Mouse (Mus musculus): Measurements from ENCODE around the gene Upk1b. TPM values are rescaled to one million over a fixed set of nuclear protein-coding genes. Genes with fewer than 3 reads are reported as not detected.

Gene Upk1b
- polyA plus RNA-seq, 1 experiment from 2014 or later: 41.5 TPM

- no peak for ATAC-seq (ENCODE audit: insufficient read depth, low FRiP score, low read depth)
- Histone ChIP-seq H3K9ac (no peak overlapping the region), H3K4me2 (no peak overlapping the region), H3K4me1 (no peaks in the 10 kb centered on the region), H3K4me3 (replicated peaks) (no peak overlapping the region), H3K27me3 (replicated peaks) (no peaks in the 10 kb centered on the region), H3K36me3 (no peaks in the 10 kb centered on the region), H3K27ac (no peak overlapping the region), H3K9me3 (no peaks in the 10 kb centered on the region)
- WGBS: 86% methylated on average over 6 of the region's 6 CpGs
Measured at GRCm38 (mm10) chr16:38760834-38761375, 39.2 kb downstream of the Upk1b start.

DNA sequence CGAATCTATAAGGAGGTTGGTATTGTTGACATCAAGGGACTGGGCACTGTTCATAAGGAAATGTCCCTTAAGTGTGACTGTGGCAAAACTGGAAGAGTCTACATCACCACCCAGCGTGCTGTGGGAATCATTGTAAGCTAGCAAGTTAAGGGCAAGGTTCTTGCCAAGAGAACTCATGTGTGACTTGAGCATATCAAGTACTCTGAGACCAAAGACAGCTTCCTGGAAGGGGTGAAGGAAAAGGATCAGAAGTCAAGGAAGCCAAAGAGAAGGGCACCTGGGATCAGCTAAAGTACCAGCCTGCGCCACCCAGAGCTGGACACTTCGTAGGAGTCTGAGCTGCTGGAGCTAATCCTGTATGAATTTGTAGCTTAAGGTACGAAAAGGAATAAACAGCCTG, 39.9 kb downstream of the Upk1b start:
- Histone ChIP-seq H3K4me2 (no peak overlapping the region), H3K27me3 (replicated peaks) (no peaks in the 10 kb centered on the region), H3K27ac (no peak overlapping the region), H3K9ac (no peak overlapping the region), H3K4me3 (replicated peaks) (no peak overlapping the region), H3K4me1 (0 out of 2 replicates have a peak, but pooled peaks cover 2% of the 10 kb centered on the region), H3K36me3 (no peaks in the 10 kb centered on the region), H3K9me3 (no peaks in the 10 kb centered on the region)
- no peak for ATAC-seq (ENCODE audit: insufficient read depth, low FRiP score, low read depth)
- 93% methylated on average over 5 of the region's 5 CpGs for WGBS

DNA sequence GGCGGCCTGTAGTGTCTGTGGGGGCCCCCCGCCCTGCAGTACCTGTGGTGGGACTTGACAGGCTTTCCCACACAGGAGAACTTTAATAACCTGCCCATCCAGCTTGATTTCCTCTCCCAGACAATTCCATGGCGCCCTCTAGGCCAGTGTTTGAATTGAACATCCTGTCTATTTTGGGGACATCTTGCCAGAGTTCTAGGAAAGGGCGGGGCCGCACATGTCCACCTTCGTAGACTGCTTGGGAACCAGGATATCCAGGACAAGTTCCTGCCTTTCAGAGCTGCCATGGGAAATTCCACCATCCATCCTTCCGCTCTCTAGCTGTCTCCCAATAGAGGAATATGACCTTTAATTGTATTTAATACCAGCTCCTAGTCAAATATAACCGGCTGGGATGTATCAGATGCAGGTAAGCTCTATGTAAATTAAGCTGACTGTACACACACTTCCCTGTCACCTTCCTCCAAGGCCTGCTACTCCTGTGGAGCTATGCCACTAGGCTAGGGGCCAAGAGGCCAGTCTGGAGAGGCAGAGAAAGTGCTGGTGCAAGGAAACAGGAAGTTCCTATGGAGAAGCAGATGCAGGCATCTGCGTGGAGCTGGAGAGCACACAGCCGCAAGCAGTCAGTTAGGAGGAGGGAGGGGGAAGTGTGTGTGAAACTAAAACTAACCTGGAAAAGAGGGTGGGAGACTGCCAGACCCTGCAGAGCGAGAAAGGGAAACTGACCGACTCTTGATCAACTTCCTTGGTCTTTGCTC, 41.8 kb downstream of the Upk1b start:
- H3K36me3 ChIP-seq: no peaks in the 10 kb centered on the region
- H3K9ac ChIP-seq: no peak overlapping the region
- no peak overlapping the region for H3K27ac ChIP-seq
- H3K4me1 ChIP-seq: 0 out of 2 replicates have a peak, but pooled peaks cover 2% of the 10 kb centered on the region
- no peaks in the 10 kb centered on the region for H3K27me3 ChIP-seq (replicated peaks)
- no peak overlapping the region for H3K4me3 ChIP-seq (replicated peaks)
- no peak for ATAC-seq (ENCODE audit: insufficient read depth, low FRiP score, low read depth)
- H3K9me3 ChIP-seq: no peaks in the 10 kb centered on the region
- no peak overlapping the region for H3K4me2 ChIP-seq
- 71% methylated on average over 12 of the region's 12 CpGs for WGBS

DNA sequence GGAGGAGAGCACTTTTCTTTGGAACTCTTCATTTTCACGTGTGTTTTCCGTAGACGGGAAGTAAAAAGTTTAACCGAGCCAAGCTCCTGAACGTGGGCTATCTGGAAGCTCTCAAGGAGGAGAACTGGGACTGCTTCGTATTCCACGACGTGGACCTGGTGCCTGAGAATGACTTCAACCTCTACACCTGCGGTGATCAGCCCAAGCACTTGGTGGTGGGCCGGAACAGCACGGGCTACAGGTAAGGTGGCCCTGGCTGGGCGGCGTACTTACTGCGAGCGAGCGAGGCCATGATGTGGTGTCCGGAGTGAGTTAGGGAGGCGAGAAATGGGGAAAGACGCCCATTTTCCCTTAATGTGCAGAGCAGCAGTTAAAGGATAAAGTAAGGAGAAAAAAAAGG, 42.5 kb downstream of the Upk1b start:
- no peaks in the 10 kb centered on the region for H3K36me3 ChIP-seq
- H3K9ac ChIP-seq: no peak overlapping the region
- ATAC-seq (ENCODE audit: insufficient read depth, low FRiP score, low read depth): no peak
- no peak overlapping the region for H3K4me2 ChIP-seq
- no peaks in the 10 kb centered on the region for H3K9me3 ChIP-seq
- 0 out of 2 replicates have a peak, but pooled peaks cover 2% of the 10 kb centered on the region for H3K4me1 ChIP-seq
- no peaks in the 10 kb centered on the region for H3K27me3 ChIP-seq (replicated peaks)
- H3K27ac ChIP-seq: no peak overlapping the region
- H3K4me3 ChIP-seq (replicated peaks): no peak overlapping the region
- WGBS: 94% methylated on average over 19 of the region's 19 CpGs

GRCm38 (mm10) chr16:38756572-38756971, 43.6 kb downstream of the Upk1b start:
- Histone ChIP-seq H3K4me1 (0 out of 2 replicates have a peak, but pooled peaks cover 2% of the 10 kb centered on the region), H3K4me2 (no peak overlapping the region), H3K9ac (no peak overlapping the region), H3K36me3 (no peaks in the 10 kb centered on the region), H3K27ac (no peak overlapping the region), H3K4me3 (replicated peaks) (no peak overlapping the region), H3K27me3 (replicated peaks) (no peaks in the 10 kb centered on the region), H3K9me3 (no peaks in the 10 kb centered on the region)
- 59% methylated on average over 4 of the region's 4 CpGs for WGBS
- ATAC-seq (ENCODE audit: insufficient read depth, low FRiP score, low read depth): no peak

GRCm38 (mm10) chr16:38756177-38756503, 44.0 kb downstream of the Upk1b start:
- 21% methylated on average over 5 of the region's 5 CpGs for WGBS

DNA sequence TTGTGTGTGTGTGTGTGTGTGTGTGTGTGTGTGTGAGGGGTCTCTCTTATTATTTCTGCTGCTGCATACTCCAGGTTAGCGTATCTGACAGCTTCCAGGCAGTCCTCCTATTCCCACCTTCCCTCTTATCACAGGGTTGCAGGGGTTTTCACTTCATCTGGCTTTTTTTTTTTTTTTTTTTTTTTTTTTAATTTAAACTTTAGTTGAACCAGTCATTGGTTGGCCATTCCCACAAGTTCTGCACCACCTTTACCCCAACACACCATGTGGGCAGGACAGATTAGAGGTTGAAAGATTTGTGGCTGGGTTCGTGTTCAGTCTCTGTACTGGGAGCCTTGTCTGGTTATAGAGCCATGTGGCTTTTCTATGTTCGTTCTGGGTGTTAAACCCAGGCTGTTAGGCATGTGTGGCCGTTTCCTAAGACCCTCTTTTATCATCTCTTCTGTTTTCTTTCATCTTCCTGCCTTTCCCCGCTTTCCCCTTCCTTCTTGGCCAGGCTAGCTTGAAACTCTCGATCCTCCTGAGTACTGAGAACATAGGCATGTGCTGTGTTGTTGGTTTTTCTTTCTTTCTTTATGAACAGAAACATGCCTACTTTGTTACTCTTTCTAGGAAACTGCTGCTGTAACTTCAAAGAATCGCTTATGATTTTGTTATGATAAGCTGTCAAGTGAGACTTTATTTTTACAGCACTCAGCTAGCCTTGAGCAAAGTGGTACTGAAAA, 44.5 kb downstream of the Upk1b start:
- 0 out of 2 replicates have a peak, but pooled peaks cover 2% of the 10 kb centered on the region for H3K4me1 ChIP-seq
- 47% methylated on average over 7 of the region's 7 CpGs for WGBS
- H3K36me3 ChIP-seq: no peaks in the 10 kb centered on the region
- peak overlapping the region; percentile 13; the same call in 1 of the 2 replicates for H3K4me2 ChIP-seq
- no peak overlapping the region for H3K9ac ChIP-seq
- no peak overlapping the region for H3K4me3 ChIP-seq (replicated peaks)
- no peaks in the 10 kb centered on the region for H3K27me3 ChIP-seq (replicated peaks)
- no peak overlapping the region; the same call in 1 of the 2 replicates for H3K27ac ChIP-seq
- H3K9me3 ChIP-seq: no peaks in the 10 kb centered on the region
- ATAC-seq (ENCODE audit: insufficient read depth, low FRiP score, low read depth): no peak

More at GRCm38 (mm10) chr16:38756177-38756503, 44.0 kb downstream of the Upk1b start:
- H3K4me1 ChIP-seq: 0 out of 2 replicates have a peak, but pooled peaks cover 2% of the 10 kb centered on the region
- ATAC-seq (ENCODE audit: insufficient read depth, low FRiP score, low read depth): no peak
- no peak overlapping the region for H3K4me3 ChIP-seq (replicated peaks)
- H3K9me3 ChIP-seq: no peaks in the 10 kb centered on the region
- H3K27me3 ChIP-seq (replicated peaks): no peaks in the 10 kb centered on the region
- H3K36me3 ChIP-seq: no peaks in the 10 kb centered on the region
- no peak overlapping the region for H3K4me2 ChIP-seq
- no peak overlapping the region for H3K9ac ChIP-seq
- no peak overlapping the region; the same call in 1 of the 2 replicates for H3K27ac ChIP-seq

- Histone ChIP-seq H3K4me2 (no peak overlapping the region), H3K4me1 (0 out of 2 replicates have a peak, but pooled peaks cover 2% of the 10 kb centered on the region), H3K36me3 (no peaks in the 10 kb centered on the region), H3K27ac (no peak overlapping the region), H3K27me3 (replicated peaks) (no peaks in the 10 kb centered on the region), H3K9me3 (no peaks in the 10 kb centered on the region), H3K9ac (no peak overlapping the region), H3K4me3 (replicated peaks) (no peak overlapping the region)
- 66% methylated on average over 11 of the region's 11 CpGs for WGBS
- no peak for ATAC-seq (ENCODE audit: insufficient read depth, low FRiP score, low read depth)
Measured at GRCm38 (mm10) chr16:38753631-38754030, 46.5 kb downstream of the Upk1b start.

DNA sequence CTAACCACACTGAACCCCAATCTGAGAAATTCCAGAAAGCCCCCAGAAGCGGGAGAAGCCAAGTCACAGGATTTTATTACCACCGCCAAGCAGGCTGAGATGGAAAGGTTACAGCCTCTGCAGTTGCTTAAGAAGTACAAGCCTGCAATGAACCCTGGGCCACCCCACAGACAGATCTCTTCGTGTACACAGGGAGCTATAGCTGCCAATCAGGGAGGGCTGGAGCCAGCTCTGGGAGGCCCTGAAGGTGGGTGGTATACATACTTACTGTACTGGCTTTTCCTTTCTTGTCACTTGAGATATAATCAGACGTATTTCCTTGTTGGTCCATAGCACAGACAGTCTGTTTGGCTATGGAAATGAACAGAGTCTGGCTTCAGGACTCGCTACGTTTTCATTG, 49.3 kb downstream of the Upk1b start:
- Histone ChIP-seq H3K36me3 (no peaks in the 10 kb centered on the region), H3K4me2 (no peak overlapping the region), H3K9ac (no peak overlapping the region), H3K27me3 (replicated peaks) (no peaks in the 10 kb centered on the region), H3K9me3 (no peaks in the 10 kb centered on the region), H3K4me3 (replicated peaks) (no peak overlapping the region), H3K4me1 (0 out of 2 replicates have a peak, but pooled peaks cover 2% of the 10 kb centered on the region), H3K27ac (no peak overlapping the region)
- WGBS: 57% methylated on average over 6 of the region's 6 CpGs
- peak; percentile 69; the same call in 1 of the 2 replicates for ATAC-seq (ENCODE audit: insufficient read depth, low FRiP score, low read depth)

GRCm38 (mm10) chr16:38743941-38744673, 56.0 kb downstream of the Upk1b start:
- no peak overlapping the region for H3K4me3 ChIP-seq (replicated peaks)
- 90% methylated on average over 10 of the region's 10 CpGs for WGBS
- no peaks in the 10 kb centered on the region for H3K36me3 ChIP-seq

DNA sequence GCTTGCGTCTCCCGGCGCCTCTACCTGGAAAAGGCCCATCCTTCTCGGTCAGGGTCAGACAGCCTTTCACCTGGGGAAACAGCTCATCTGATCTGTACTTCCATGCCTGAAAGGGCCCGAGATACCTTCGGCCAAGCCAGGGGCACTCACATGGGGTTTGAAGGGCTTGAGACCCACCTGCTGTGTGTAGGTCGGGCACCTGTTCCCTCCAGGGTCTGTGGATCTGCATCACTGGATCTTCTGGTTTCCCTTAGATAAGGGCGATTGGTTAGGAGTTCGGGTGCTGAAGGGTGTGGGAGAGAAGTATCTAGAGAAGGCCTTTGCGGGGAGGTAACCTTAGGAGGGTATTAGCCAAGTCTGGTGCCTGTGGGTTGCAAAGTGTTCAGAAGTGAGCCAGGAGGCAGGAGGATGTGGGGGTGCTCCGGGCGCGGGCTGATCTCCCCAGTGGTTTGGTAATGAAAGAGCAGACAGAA, 57.4 kb downstream of the Upk1b start:
- H3K27ac ChIP-seq: peak overlapping the region; percentile 64
- peak overlapping the region; percentile 72 for H3K9ac ChIP-seq
- ATAC-seq (ENCODE audit: insufficient read depth, low FRiP score, low read depth): peak; percentile 14; the same call in 1 of the 2 replicates
- no peaks in the 10 kb centered on the region for H3K9me3 ChIP-seq
- peak overlapping the region; percentile 72 for H3K4me3 ChIP-seq (replicated peaks)
- H3K27me3 ChIP-seq (replicated peaks): no peaks in the 10 kb centered on the region
- H3K4me1 ChIP-seq: 0 out of 2 replicates have a peak, but pooled peaks cover 4% of the 10 kb centered on the region
- WGBS: under 1% methylated on average over 13 of the region's 13 CpGs
- no peaks in the 10 kb centered on the region for H3K36me3 ChIP-seq
- peak overlapping the region; percentile 91 for H3K4me2 ChIP-seq

More at GRCm38 (mm10) chr16:38743941-38744673, 56.0 kb downstream of the Upk1b start:
- Histone ChIP-seq H3K27ac (no peak overlapping the region), H3K27me3 (replicated peaks) (no peaks in the 10 kb centered on the region), H3K4me2 (no peak overlapping the region), H3K4me1 (0 out of 2 replicates have a peak, but pooled peaks cover 4% of the 10 kb centered on the region), H3K9me3 (no peaks in the 10 kb centered on the region), H3K9ac (no peak overlapping the region)
- ATAC-seq (ENCODE audit: insufficient read depth, low FRiP score, low read depth): no peak

All from stomach, embryonic 15.5 days (tissue).